Mouse (Mus musculus) bone marrow macrophage, adult 2 months (primary cell): ENCODE measurements around the gene Fam131b. TPM values are rescaled to one million over a fixed set of nuclear protein-coding genes. Genes with fewer than 3 reads are reported as not detected.

Experiments
- H3K27ac ChIP-seq: 2 replicates; pipeline ENCODE4 v1.5.1; 2012; ENCODE audit warnings: low read depth, low read length; ENCODE audit not compliant: insufficient read depth
- H3K4me1 ChIP-seq: 2 replicates; pipeline ENCODE4 v1.6.1; 2012; ENCODE audit warnings: low read length; ENCODE audit not compliant: control insufficient read depth, insufficient read depth
- H3K4me3 ChIP-seq: 2 replicates; pipeline ENCODE4 v1.5.1; 2012; ENCODE audit warnings: mild to moderate bottlenecking, low read length, moderate library complexity; ENCODE audit not compliant: insufficient read depth
- CTCF ChIP-seq: IDR thresholded peaks from 2 replicates; pipeline ENCODE4 v1.5.1; 2012; ENCODE audit warnings: low read depth, mild to moderate bottlenecking, low read length, moderate library complexity
- POLR2A ChIP-seq: IDR thresholded peaks from 2 replicates; pipeline ENCODE4 v1.6.1; 2012; ENCODE audit warnings: mild to moderate bottlenecking, low read depth, low read length, borderline replicate concordance
- polyA plus RNA-seq: library from polyadenylated mRNA; stranded (reverse); fragments of >200 nt; gene quantifications from 2 replicates; pipeline ENCODE4 v1.2.4, GENCODE M21; 2012; ENCODE audit not compliant: missing spikeins, insufficient read depth, insufficient read length

The Fam131b gene
- polyA plus RNA-seq, 1 experiment = not detected

DNA sequence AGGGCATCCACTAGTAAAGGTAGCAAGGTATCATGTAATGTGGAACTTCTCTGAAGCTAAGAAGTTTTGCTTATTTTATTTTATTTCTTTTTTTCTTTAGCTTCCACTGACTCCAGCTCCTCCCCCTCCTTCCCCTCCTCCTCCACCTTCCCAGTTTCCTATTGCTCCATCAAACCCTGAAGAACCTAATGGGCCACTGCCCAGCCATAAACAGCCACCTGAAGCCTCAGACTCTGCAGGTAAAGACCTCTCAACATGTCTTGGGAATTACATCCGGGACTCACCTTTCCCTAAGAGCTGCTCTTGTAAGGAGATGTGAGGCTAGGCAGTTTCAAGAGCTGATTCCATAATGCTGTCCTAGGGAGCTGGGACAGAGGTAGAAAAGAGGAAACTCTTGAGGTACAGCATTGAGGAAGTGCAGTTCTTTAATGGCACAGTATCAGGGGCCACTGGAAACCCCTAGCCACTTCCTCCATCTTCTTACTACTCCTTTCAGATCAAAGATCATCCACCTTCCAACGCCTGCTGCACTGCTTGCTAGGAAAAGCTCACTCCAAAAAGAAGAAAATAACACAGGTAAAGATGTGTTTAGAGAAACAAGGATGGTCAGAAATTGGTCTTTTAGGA is 13.9 kb downstream of the Fam131b start:
- Histone ChIP-seq H3K27ac (no peak overlapping the region), H3K4me1 (peaks cover 9% of the 10 kb centered on the region), H3K4me3 (no peak overlapping the region)
- TF ChIP-seq CTCF = no peak
- no peak for TF ChIP-seq POLR2A

DNA sequence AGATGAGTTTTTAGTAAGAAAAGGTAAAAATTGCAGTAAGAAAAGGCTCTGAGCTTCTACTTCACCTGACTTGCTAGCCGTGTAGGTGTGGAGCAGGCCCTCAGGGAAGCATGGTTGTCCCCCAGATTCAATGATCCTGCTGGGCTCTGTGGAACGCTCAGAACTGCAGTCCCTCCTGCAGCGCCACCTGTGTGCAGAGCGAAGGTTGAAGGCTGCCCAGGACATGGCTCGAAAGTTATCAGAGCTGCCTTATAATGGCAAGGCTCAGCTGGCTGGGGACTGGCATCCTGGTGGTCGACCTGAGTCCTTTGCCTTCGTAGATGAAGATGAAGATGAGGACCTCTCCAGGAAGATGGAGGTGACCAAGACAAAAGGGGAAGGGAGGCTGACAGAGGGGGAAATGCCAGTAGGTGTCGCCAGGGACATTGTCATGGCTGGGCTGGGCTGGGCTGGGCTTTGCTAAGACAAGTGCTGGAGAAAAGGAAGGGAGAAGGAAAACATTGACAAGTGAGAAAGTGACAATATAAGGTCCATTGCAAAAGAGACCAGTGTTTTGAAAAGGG is 14.5 kb downstream of the Fam131b start:
- Histone ChIP-seq H3K4me1 (peaks cover 9% of the 10 kb centered on the region), H3K27ac (no peak overlapping the region), H3K4me3 (no peak overlapping the region)
- TF ChIP-seq CTCF (no peak), POLR2A (no peak)

DNA sequence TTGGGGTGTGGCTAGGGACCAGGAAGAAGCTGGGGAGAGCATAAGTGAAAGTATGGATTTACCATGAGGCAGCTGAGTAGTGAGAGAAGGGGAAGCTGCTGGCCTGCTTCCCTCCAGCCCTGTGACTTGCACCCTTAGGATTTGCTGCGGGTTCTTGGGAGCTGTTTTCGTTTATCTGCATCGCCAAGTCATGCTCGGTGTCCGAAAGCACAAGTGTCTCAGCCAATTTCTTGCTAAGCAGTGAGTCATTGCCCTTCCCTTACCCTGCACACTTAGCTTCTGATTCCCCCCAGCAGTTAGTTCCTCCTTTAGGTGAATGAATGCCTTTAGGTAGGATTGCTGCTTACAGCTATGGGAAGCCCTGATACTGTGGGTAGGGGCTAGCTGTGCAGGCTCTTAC is 25.1 kb downstream of the Fam131b start:
- Histone ChIP-seq H3K27ac (peak overlapping the region; percentile 72), H3K4me1 (peaks cover 36% of the 10 kb centered on the region), H3K4me3 (peak overlapping the region; percentile 45)
- TF ChIP-seq CTCF = no peak
- TF ChIP-seq POLR2A = no peak

DNA sequence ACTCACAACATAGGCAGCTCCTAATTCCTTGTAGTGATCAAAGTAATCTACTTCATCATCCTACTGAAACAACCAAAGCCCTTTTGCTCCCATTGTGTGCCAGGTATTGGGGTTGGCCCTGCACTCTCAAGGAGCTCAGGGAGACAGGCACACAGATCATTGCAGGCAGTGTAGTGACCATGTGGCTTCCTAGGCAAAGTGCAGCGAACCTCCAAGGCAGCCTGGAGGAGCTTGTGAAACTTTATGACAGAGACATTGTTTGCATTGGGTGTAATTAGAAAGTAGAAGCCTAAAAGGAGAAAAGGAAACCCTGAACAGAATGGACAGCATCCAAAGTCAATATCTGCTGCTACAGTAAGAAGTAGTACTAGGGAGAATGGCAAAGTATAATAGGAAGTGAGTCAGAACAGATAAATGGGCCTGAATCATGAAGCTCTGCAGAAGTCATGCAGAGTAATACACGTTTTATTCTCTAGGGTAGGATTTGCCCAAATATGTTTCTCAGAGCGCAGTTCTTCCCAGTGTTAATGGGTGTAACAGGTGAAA is 28.8 kb downstream of the Fam131b start:
- H3K27ac ChIP-seq = peak overlapping the region; percentile 6; the same call in 1 of the 2 replicates
- no peak overlapping the region for H3K4me3 ChIP-seq
- H3K4me1 ChIP-seq = peaks cover 37% of the 10 kb centered on the region
- TF ChIP-seq POLR2A (no peak), CTCF (no peak)

DNA sequence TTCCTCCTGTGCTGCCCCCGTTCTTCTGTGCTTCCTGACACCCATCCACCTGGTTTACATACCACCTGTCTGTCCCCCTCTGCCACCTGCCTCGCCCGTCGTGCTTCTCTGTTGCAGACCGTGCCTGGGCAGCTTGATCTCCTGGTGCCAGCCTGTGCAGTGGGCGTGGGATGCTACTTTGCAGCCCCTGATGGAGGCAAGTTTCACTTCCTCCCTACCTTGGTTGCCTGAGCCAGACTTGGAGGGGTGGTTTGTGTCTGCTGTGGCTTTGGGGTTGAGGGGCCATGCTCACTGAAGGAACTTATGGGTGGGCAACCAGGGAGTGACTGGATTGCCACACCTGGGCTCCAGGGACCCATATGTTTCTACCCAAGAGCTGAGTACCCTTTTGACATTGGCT is 31.1 kb downstream of the Fam131b start:
- no peak overlapping the region for H3K4me3 ChIP-seq
- H3K4me1 ChIP-seq = peaks cover 23% of the 10 kb centered on the region
- no peak overlapping the region for H3K27ac ChIP-seq
- TF ChIP-seq POLR2A = no peak
- no peak for TF ChIP-seq CTCF

DNA sequence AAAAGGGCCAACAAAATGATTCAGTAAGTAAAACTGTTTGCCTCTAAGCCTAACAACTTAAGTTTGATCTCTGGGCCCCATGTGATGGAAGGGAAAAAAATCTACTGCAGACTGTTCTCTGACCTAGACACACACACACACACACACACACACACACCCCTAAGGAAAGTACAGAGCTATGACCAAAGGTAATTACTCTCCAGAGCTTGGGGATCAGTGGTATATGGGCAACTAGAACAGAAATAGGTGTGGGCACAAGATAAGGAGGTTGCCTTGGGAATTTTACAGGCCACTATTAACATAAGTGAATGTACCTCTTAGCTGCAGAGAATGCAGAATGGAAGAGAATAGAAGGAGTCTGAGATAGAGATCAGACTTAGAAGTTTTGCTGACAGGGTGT is 36.9 kb downstream of the Fam131b start:
- Histone ChIP-seq H3K4me3 (no peak overlapping the region), H3K27ac (no peak overlapping the region), H3K4me1 (peaks cover 8% of the 10 kb centered on the region)
- no peak for TF ChIP-seq POLR2A
- TF ChIP-seq CTCF = no peak

DNA sequence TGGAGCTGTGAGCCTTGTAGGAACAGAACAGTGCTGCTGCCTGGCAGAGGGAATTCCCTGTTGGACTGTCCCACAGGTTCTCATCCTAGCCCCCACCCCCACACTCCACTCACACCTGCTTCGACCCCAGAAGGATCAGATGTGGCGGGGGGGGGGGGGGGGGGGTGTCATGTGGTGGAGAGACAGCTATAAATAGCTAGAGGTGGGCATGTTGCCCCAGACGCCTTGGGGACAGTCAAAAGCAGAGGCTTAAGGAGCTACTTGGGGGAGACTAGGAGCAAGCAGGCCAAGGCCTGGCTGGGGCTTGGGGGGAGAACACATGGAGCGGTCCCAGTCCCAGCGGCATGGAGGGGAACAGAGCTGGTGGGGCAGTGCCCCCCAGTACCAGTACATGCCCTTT is 38.0 kb downstream of the Fam131b start, which contains the start of gene Clcn1:
TSS of gene Clcn1 (plus strand) at position 238 of the 400 bp plus-strand sequence.
- TF ChIP-seq CTCF (no peak), POLR2A (no peak)
- Histone ChIP-seq H3K4me3 (no peak within 1 kb of the TSS), H3K4me1 (peaks cover 8% of the 10 kb centered on the region), H3K27ac (no peak within 1 kb of the TSS)

DNA sequence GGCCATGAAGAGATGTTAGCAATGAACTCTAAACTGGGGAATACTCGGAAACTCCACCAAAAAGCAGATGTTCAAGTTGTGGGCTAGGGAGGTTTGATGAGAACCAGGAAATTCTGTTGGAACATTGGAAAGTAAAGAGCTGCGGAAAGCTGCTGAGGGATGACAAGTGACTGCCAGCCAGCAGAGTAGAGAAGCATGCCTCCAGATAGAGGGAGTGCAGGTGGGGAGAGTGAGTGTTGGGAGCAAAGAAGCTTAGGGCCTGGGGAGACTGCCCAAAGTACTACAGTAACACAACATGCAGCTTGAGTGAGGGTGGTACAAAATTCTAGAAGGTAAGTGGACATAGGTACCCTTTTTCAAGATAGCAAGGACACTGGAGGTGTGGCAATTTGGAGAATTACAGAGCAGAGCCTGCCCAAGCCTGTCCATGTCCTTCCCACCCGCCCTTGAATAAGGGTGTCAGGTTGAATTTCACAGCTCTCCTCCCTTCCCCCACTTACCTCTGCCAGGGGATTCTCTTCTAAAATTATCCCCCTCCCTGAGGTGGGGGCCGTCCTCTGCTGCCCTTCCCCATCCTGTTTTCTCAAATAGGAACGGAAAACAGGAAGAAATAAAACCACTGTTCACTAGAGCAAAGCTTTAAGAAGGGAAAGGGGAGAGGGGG is 41.4 kb downstream of the Fam131b start:
- Histone ChIP-seq H3K4me1 (peaks cover 8% of the 10 kb centered on the region), H3K4me3 (no peak overlapping the region)
- TF ChIP-seq CTCF = no peak
- TF ChIP-seq POLR2A = no peak

DNA sequence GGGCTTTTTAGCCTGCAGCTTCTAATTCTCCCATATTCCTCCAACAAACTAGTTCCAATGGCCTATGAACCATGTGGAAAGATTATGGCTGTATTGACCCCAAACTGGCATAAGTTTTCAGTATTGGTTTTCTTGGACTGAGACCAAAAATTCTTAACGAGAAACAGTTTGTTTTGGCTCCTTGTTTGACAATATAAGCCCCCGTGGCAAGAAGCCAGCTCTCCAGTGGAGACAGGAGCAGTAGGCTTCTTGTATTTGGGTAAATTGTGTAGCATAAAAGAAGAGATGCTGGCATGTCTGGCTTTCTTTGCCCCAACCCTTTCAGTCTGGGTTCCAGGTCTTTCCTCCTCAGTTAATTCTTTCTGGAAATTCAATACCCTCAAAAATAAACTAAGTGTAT is 48.3 kb downstream of the Fam131b start:
- H3K4me3 ChIP-seq = no peak overlapping the region
- TF ChIP-seq CTCF = no peak
- TF ChIP-seq POLR2A = no peak
- no peak overlapping the region for H3K27ac ChIP-seq
- no peaks in the 10 kb centered on the region for H3K4me1 ChIP-seq

More for the DNA sequence above, 41.4 kb downstream of the Fam131b start:
- no peak overlapping the region for H3K27ac ChIP-seq

DNA sequence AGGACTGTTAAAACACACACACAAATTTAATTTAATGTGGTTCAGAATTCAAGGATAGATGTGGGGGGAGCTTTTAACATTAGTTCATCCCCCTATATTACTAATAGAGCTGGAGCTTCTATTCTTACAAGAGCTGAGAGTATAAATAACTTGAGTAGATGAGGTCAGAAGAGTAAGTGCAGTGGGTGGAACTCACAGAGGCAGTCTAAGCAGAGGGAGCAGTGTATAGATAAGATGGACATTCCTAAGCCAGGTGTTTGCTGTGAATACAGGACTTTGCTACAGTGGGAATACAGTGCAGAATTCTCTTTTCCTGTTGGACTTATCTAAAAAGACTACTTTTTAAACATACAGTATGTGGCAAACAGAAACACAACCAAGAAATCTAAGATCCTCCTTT is 53.6 kb downstream of the Fam131b start:
- no peak overlapping the region for H3K27ac ChIP-seq
- peaks cover 11% of the 10 kb centered on the region for H3K4me1 ChIP-seq
- H3K4me3 ChIP-seq = no peak overlapping the region
- TF ChIP-seq CTCF = no peak
- no peak for TF ChIP-seq POLR2A
